In the genomic region with DNA sequence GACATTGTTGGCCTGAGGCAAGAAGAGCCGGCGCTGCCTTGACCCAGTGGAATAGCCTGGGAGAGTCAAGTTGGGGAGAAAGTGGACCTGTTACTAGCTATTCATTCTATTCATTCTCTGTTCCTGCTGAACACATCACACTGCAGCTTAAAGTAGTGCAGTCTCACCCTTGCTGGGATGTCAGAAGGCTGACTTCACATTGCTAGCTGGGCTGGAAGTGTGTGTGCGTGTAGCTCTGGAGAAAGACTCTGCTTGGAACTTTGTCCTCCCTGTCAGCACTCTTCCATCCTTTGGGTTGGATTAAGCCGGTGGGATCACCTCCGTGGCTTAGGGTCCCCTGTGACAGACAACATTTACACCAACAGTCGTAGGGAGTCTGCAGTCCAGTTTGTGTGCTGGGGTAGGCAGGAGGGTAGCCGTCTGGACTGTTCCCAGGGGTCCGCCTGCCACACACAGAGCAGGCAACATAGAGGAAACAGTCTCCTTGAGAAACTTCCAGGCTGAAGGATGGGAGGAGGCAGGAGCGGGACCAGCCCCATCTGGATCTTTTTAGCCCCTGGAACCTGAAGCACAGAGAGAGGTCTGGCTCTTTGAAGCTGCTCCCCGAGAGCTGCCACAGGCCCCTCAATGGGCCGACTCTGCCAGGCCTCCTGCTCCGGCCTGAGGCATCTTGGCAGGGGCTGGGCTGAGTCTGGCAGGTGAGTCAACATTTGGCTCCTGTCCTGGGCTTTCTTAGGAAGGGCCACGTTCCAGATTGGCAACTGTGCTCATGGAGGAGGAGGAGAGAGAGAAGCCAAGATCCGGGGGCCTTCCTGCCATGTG, we compare ENCODE assay signal across 9 mouse cellular contexts.
A peak's percentile ranks its signal among the peaks of the same experiment; 100 is the strongest.
DNase-seq lines count a peak whose midpoint lies in the region; ATAC-seq and TF ChIP-seq lines count a peak whose summit lies in the region.
"Had no signal": no experiment of that assay in that cellular context is flagged by ENCODE, and none has a peak within 500 bp of the region (broad histone marks: within the 10 kb centered on the region; RNA-seq: fewer than 3 reads in every experiment).

No protein-coding gene starts in this region.

- no peak for TF ChIP-seq CTCF in brain, embryonic 14.5 days (IDR thresholded peaks at IDR 0.05; ENCODE audit: borderline replicate concordance, extremely low read depth, insufficient read depth, insufficient read length)

- H3K27me3 ChIP-seq in forebrain, embryonic 14.5 days (replicated peaks; ENCODE audit: control insufficient read depth, insufficient read depth, low read length), result no peaks in the 10 kb centered on the region
- no peaks in the 10 kb centered on the region for H3K27me3 ChIP-seq in intestine, embryonic 16.5 days (replicated peaks; ENCODE audit: control insufficient read depth, insufficient read depth, low read length)
- 0 out of 2 replicates have a peak, but pooled peaks cover 1% of the 10 kb centered on the region for H3K27me3 ChIP-seq in midbrain, embryonic 14.5 days (ENCODE audit: control insufficient read depth, insufficient read depth, low read length)

- H3K4me1 ChIP-seq in forebrain, embryonic 14.5 days (ENCODE audit: control insufficient read depth, insufficient read depth, low read length), result peaks cover 14% of the 10 kb centered on the region
- H3K4me1 ChIP-seq in intestine, embryonic 16.5 days (ENCODE audit: control insufficient read depth, insufficient read depth, low read length), result no peaks in the 10 kb centered on the region; the same call in 1 of the 2 replicates
- 0 out of 2 replicates have a peak, but pooled peaks cover 6% of the 10 kb centered on the region for H3K4me1 ChIP-seq in midbrain, embryonic 14.5 days (ENCODE audit: control insufficient read depth, insufficient read depth, low read length)

- no peak overlapping the region for H3K4me3 ChIP-seq in forebrain, embryonic 14.5 days (ENCODE audit: low read depth, low read length)
- no peak overlapping the region for H3K4me3 ChIP-seq in intestine, embryonic 16.5 days (ENCODE audit: low read length)
- H3K4me3 ChIP-seq in macrophage (ENCODE audit: inconsistent target), result no peak overlapping the region
- no peak overlapping the region for H3K4me3 ChIP-seq in midbrain, embryonic 14.5 days (replicated peaks; ENCODE audit: low read depth, low read length)
- H3K4me3 ChIP-seq: neural tube, embryonic 13.5 days had no signal

- peak overlapping the region; percentile 15; the same call in 1 of the 2 replicates for H3K27ac ChIP-seq in forebrain, embryonic 14.5 days (ENCODE audit: low read depth, low read length)
- H3K27ac ChIP-seq in intestine, embryonic 16.5 days (ENCODE audit: low read length), result no peak overlapping the region
- H3K27ac ChIP-seq in macrophage, result peak overlapping the region; percentile 73
- H3K27ac ChIP-seq in midbrain, embryonic 14.5 days (replicated peaks; ENCODE audit: low read depth, low read length), result no peak overlapping the region
- H3K27ac ChIP-seq: neural tube, embryonic 13.5 days had no signal

- 40% methylated on average over 14 of the region's 14 CpGs for WGBS in forebrain, embryonic 14.5 days
- 56% methylated on average over 14 of the region's 14 CpGs for WGBS in intestine, embryonic 16.5 days
- 93% methylated on average over 14 of the region's 14 CpGs for WGBS in macrophage (ENCODE audit: missing documents)
- 62% methylated on average over 14 of the region's 14 CpGs for WGBS in midbrain, embryonic 14.5 days

- H3K4me2 ChIP-seq in forebrain, embryonic 14.5 days (ENCODE audit: low read length), result no peak overlapping the region
- no peak overlapping the region for H3K4me2 ChIP-seq in intestine, embryonic 16.5 days (ENCODE audit: low read depth, low read length)
- H3K4me2 ChIP-seq in midbrain, embryonic 14.5 days (ENCODE audit: low read length), result no peak overlapping the region
- H3K4me2 ChIP-seq: neural tube, embryonic 13.5 days had no signal

- no peaks in the 10 kb centered on the region for H3K36me3 ChIP-seq in forebrain, embryonic 14.5 days (ENCODE audit: control insufficient read depth, insufficient read depth, low read length)
- H3K36me3 ChIP-seq in intestine, embryonic 16.5 days (ENCODE audit: control insufficient read depth, insufficient read depth, low read length), result no peaks in the 10 kb centered on the region
- no peaks in the 10 kb centered on the region for H3K36me3 ChIP-seq in macrophage (ENCODE audit: inconsistent target)
- no peaks in the 10 kb centered on the region for H3K36me3 ChIP-seq in midbrain, embryonic 14.5 days (ENCODE audit: control insufficient read depth, insufficient read depth, low read length)
- H3K36me3 ChIP-seq: neural tube, embryonic 13.5 days had no signal

- TF ChIP-seq POLR2A in brain, embryonic 14.5 days (IDR thresholded peaks at IDR 0.05; ENCODE audit: borderline replicate concordance, extremely low read depth, insufficient read depth, insufficient read length, poor library complexity, severe bottlenecking), result no peak

- no peaks in the 10 kb centered on the region for H3K9me3 ChIP-seq in forebrain, embryonic 14.5 days (replicated peaks; ENCODE audit: control insufficient read depth, low read length)
- no peaks in the 10 kb centered on the region for H3K9me3 ChIP-seq in intestine, embryonic 16.5 days (ENCODE audit: control insufficient read depth, low read length)
- H3K9me3 ChIP-seq in midbrain, embryonic 14.5 days (ENCODE audit: control insufficient read depth, low read length), result no peaks in the 10 kb centered on the region
- H3K9me3 ChIP-seq: neural tube, embryonic 13.5 days had no signal

- DNase-seq in lung, adult 18-20 months, result peak; percentile 69 to 74
- DNase-seq in lung, postnatal 4 days, result no peak
- peak; percentile 91 for DNase-seq in brain, embryonic 14.5 days (ENCODE audit: low read depth)
- peak; percentile 86 for DNase-seq in forebrain, embryonic 14.5 days (ENCODE audit: low spot score)
- DNase-seq in midbrain, embryonic 14.5 days, result no peak

- ATAC-seq in forebrain, embryonic 14.5 days, result peak; percentile 87
- peak; percentile 42 for ATAC-seq in intestine, embryonic 16.5 days
- no peak for ATAC-seq in megakaryocyte, adult 5-6 weeks (ENCODE audit: poor library complexity, severe bottlenecking)
- no peak for ATAC-seq in midbrain, embryonic 14.5 days (ENCODE audit: low FRiP score, low TSS enrichment)

- H3K9ac ChIP-seq in forebrain, embryonic 14.5 days (ENCODE audit: low read length), result no peak overlapping the region
- no peak overlapping the region for H3K9ac ChIP-seq in intestine, embryonic 16.5 days (ENCODE audit: low read depth, low read length)
- H3K9ac ChIP-seq in midbrain, embryonic 14.5 days (replicated peaks; ENCODE audit: low read length), result no peak overlapping the region
- H3K9ac ChIP-seq: neural tube, embryonic 13.5 days had no signal

- H3K79me2 ChIP-seq in macrophage (ENCODE audit: inconsistent target), result no peaks in the 10 kb centered on the region

Comparison
In these comparisons a context has a peak if more than half of its experiments do, and no peak if none do; other contexts are left out.
1. DNase-seq: peak in lung, adult 18-20 months (2 of 2), brain, embryonic 14.5 days (single experiment) and forebrain, embryonic 14.5 days (single experiment); none in lung, postnatal 4 days (0 of 2) and midbrain, embryonic 14.5 days (single experiment).
2. ATAC-seq: peak in forebrain, embryonic 14.5 days (single experiment) and intestine, embryonic 16.5 days (single experiment); none in megakaryocyte, adult 5-6 weeks (single experiment) and midbrain, embryonic 14.5 days (single experiment).
3. H3K27ac ChIP-seq: peak in forebrain, embryonic 14.5 days (single experiment) and macrophage (single experiment); none in intestine, embryonic 16.5 days (single experiment) and midbrain, embryonic 14.5 days (single experiment).